Mouse (Mus musculus) fat pad, adult 2 months (tissue): ENCODE results near the gene Cacna1a.
"Not testable (repeated sequence)": the region's sequence is repeated elsewhere in the genome, so short reads cannot be mapped to it uniquely, and the experiment has no call there.

ENCODE experiments used
- DNase-seq: peaks from one replicate; pipeline ENCODE4 v3.0.0-alpha.2; 2011; ENCODE audit warnings: low read depth, low spot score; ENCODE audit errors: extremely low read depth

The Cacna1a gene

GRCm38 (mm10) chr8:84471271-84471995 lies 83.2 kb downstream of the Cacna1a start:
- no peak for DNase-seq

DNA sequence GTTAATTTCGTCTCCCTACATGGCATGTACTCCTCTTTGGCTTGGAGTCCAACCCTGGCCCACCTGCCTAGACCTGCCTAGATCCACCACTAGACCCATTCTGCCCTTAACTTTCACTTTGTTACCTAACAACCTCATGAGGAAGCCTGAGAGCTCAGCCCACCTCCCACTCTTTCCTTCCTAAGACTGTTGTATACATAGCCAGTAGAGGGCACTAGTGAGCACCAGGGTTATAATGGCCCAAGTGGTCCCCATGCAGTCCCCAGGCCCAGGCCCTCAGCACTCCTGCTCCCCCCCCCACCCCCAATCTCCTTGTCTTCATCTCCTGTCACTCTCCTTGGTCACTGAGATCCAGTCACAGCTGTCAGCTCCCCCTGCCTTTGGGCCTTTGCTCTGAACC lies 86.2 kb downstream of the Cacna1a start:
- DNase-seq, result no peak

- DNase-seq, result no peak
Measured at GRCm38 (mm10) chr8:84477341-84477740, 89.1 kb downstream of the Cacna1a start.

DNA sequence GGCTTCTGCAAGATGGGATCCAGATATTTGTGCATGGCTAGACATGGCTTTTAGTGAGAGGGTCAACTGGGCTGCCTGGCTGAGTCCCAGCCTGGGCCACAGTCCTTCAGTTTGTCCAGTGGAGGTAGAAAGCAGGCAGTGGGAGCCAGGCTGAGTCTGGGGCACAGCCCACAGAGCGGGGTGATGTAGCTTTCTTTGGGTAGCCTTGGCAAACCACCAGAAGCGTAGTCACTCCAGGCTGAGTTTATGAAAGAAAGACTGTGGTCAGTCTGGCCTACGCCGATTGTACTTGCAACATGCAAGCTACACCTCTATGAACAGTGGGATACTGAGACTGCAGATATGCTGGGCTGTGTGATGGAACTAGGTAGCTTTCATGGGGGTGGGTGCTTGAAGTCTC lies 94.8 kb downstream of the Cacna1a start:
- no peak for DNase-seq

DNA sequence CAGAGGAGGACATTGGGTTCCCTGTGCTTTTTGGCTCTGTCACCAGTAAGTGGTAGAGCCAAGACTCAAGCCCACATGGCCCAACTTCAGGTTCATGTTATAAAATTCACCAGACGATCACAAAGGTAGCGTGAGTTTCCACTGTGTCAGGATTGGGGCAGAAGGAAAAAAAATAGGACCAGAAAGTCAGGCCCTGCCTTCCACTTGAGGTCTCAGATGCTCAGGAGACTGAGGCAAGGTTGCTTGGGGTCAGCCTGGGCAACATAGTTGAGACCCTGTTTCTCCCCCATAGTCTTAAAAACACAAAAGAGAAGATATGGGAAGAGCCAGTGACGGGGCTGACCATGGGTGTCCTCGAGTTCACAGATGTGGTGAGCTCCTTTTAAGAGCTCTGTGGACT lies 97.1 kb downstream of the Cacna1a start:
- DNase-seq, result no peak

DNA sequence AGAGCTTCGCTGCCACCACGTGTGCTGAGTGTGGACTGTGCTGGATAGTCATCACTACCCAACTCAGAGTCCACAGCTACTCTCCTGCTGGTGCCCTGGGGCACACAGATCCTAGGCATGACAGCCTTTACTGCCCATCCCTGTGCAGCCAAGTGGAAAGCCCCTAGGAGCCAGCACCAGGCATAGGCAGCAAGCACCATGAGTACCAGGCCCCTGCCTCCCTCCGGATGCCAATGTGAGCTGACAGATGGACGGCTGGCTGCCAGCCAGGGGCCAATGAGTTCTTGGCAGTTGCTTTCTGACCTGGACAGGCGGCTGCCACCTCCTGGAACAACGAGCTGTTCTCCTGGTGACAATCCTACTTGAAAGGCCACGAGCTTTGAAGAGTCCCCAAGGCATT lies 97.6 kb downstream of the Cacna1a start:
- no peak for DNase-seq

DNA sequence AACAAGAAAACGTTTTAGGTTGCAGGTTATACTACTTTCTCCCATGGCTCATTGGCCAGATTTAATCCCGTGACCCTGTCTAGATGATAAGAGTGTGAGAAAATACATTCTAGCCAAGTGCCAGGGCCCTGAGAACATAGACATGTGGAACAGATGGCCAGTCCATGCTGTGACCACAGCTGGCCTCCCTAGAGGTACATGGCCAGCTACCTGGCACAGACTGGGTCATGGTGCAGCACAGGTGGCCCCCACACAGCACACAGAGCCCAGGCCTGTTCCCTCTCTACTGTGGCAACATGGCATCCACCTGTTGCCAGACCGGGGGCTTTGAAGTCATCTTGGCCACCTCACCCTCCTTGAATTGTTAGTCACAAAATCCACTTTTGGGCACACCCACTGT lies 101.0 kb downstream of the Cacna1a start:
- no peak for DNase-seq

- no peak for DNase-seq
Measured at GRCm38 (mm10) chr8:84494541-84495084, 106.4 kb downstream of the Cacna1a start.

- no peak for DNase-seq
Measured at GRCm38 (mm10) chr8:84501181-84501580, 112.9 kb downstream of the Cacna1a start.

DNA sequence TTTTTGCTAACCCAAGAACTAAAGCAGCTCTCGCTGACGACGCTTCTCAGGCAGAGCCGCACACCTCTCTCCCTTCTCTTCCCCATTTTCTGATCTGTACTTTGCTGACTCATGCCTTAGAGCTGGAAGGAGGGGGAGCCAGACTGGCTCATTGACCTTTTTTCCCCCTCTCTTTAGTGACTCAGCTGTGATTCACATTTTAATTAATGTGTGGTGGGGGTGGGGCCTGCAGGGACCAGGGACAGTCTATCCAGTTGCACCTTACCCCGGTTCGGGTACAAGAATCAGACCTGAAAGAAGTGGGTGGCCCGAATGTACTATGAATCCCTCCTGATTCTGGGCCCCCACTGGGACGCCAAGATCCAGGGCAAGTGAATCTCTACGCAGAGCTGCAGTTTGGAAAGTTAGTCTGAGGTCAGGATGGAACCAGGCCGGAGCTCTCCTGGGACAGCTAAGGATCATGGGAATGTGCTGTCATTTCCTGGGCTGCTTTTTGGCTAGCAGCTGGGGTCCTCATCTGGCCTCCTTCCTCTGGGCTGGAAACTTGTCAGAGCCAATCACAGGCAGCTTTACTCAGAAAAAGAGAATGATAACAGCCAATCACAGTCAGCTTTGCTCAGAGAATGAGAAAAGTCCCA lies 113.5 kb downstream of the Cacna1a start:
- DNase-seq, result no peak

GRCm38 (mm10) chr8:84502638-84503037 lies 114.4 kb downstream of the Cacna1a start:
- no peak for DNase-seq

GRCm38 (mm10) chr8:84507220-84507619 lies 119.0 kb downstream of the Cacna1a start:
- no peak for DNase-seq

DNA sequence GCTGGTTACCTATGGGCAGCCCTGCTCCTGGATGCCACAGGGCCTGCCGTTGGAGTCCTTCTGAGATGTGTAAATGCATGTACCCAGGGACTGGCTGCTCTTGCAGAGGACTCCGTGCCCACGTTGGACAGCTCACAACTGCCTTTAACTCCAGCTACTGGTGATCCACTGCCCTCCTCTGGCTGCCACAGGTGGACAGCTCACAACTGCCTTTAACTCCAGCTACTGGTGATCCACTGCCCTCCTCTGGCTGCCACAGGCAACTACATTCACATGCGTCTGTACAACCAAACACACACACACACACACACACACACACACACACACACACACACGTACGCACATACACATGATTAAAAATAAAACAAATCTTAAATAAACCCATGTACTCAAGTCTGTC lies 121.5 kb downstream of the Cacna1a start:
- not testable (repeated sequence) for DNase-seq

GRCm38 (mm10) chr8:84511621-84512020 lies 123.4 kb downstream of the Cacna1a start:
- no peak for DNase-seq

GRCm38 (mm10) chr8:84513765-84514164 lies 125.5 kb downstream of the Cacna1a start:
- DNase-seq, result no peak

DNA sequence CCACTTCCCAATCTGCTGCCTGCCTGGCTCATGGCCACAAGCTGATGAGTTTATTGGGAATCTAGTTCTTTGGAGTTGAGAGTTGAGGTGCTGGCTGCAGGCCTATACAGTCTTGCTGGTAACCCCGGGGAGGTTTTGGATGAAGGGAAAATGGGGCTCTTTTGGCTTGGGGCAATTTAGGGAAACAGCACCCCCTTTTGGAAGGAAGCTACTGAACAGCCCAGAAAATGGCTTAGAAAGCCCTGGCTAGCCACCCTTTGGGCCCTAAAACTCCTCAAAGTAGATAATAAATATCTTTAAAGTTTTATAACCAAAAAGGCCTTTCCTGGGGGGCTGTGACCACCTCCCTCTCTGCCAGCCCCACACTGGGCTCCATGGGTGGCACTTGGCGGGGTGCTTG lies 129.9 kb downstream of the Cacna1a start:
- no peak for DNase-seq

DNA sequence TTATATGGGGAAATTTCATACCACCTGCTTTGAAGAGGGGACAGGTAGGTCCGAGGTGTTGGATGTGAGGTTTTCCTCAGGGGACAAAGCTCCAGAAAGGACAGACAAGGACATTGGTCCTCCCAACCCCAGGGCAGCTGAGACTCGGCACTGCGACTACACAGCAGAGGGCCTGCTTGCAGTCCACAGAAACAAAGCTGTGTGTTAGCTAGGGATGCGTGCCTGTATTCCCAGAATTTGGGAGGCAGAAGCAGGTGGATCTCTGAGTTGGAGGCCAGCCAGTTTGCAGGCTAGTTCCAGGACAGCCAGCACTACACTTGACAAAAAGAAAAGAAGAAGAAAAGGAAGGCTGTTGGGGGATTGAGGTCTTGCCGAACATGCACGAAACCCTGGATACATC lies 130.5 kb downstream of the Cacna1a start:
- no peak for DNase-seq

DNA sequence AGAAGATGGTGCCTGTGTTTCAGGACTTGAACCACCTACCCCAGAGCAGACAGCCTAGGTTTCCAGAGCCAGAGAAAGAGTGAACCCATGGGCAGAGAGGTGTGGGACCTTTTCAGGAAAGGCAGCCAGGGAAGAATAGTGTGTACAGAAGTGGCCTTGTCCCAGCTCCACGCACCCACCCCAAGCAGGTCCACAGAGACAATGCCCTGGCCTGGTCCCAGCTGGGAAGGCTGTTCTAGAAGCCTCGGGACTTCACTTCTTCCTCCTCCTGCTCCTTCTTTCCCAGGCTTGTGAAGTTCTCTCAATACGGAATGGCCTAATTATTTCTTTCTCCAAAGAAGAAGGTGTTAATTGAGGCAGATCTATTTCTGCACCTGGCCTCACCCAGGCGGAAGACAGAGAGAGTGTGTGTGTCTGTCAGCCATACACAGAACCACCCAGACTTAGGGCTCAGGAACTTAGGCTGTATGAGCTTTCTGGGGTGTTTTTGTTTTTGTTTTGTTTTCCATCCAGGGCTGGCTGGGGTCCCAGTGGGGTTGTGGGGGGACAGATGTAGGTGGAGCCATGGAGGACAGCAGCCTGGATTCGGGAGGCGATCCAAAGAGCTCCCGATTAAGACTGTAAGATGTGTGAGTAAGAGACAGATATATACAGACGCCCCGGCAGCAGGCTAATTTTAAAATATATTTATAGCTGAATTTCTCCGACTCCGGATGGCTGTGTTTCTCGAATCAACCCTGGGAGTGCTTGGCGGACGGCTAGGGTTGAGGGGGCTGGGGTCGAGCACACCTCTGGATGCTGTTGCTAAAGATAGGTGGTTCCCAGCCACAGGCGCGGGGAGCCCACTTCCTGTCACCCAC lies 131.8 kb downstream of the Cacna1a start:
- DNase-seq, result no peak

- DNase-seq, result no peak
Measured at GRCm38 (mm10) chr8:84520999-84521398, 132.8 kb downstream of the Cacna1a start.

GRCm38 (mm10) chr8:84528036-84528435 lies 139.8 kb downstream of the Cacna1a start:
- no peak for DNase-seq

- no peak for DNase-seq
Measured at GRCm38 (mm10) chr8:84529548-84529947, 141.3 kb downstream of the Cacna1a start.

- no peak for DNase-seq
Measured at GRCm38 (mm10) chr8:84532725-84533124, 144.5 kb downstream of the Cacna1a start.
